Mouse (Mus musculus) neural tube, embryonic 14.5 days (tissue): ENCODE data around the gene Dyx1c1. TPM values are rescaled to one million over a fixed set of nuclear protein-coding genes. Genes with fewer than 3 reads are reported as not detected.

Source experiments
- ATAC-seq: fragments of 200-750 bp; cut with Nextera tagmentation; 2 replicates; pipeline ENCODE4 v1.8.0; 2017; ENCODE audit warnings: low read depth, mild to moderate bottlenecking, moderate TSS enrichment, moderate library complexity
- H3K27ac ChIP-seq: fragments of 300-500 bp; sonication (generic); 2 replicates; pipeline ENCODE4 v1.5.1; 2014; ENCODE audit warnings: low read depth, mild to moderate bottlenecking, control low read depth, low read length, moderate library complexity, mixed read lengths
- H3K27me3 ChIP-seq: fragments of 300-500 bp; sonication (generic); 2 replicates; pipeline ENCODE4 v1.6.1; 2014; ENCODE audit warnings: low read length; ENCODE audit not compliant: control insufficient read depth, insufficient read depth
- H3K36me3 ChIP-seq: fragments of 300-500 bp; sonication (generic); 2 replicates; pipeline ENCODE4 v1.6.1; 2014; ENCODE audit warnings: low read length, mixed read lengths; ENCODE audit not compliant: control insufficient read depth, insufficient read depth
- H3K4me1 ChIP-seq: fragments of 300-500 bp; sonication (generic); 2 replicates; pipeline ENCODE4 v1.6.1; 2014; ENCODE audit warnings: low read length; ENCODE audit not compliant: control insufficient read depth, insufficient read depth
- H3K4me2 ChIP-seq: fragments of 300-500 bp; sonication (generic); 2 replicates; pipeline ENCODE4 v1.6.1; 2014; ENCODE audit warnings: mild to moderate bottlenecking, low read depth, low read length, control low read depth
- H3K4me3 ChIP-seq: fragments of 300-500 bp; sonication (generic); 2 replicates; pipeline ENCODE4 v1.5.1; 2014; ENCODE audit warnings: low read depth, low read length, control low read depth, mixed read lengths
- H3K9ac ChIP-seq: fragments of 300-500 bp; sonication (generic); replicated peaks from 2 replicates; pipeline ENCODE4 v1.6.1; 2014; ENCODE audit warnings: low read depth, mild to moderate bottlenecking, control low read depth, low read length, mixed read lengths
- H3K9me3 ChIP-seq: fragments of 300-500 bp; sonication (generic); 2 replicates; pipeline ENCODE4 v1.6.1; 2016; ENCODE audit warnings: low read length; ENCODE audit not compliant: control insufficient read depth
- WGBS: fragments of 180-500 bp; shearing (Covaris S2); extraction: QIAGEN DNeasy Blood & Tissue Kit; methylation state at CpG from one replicate; pipeline ENCODE4 v1.1.7; 2014; 5-methylcytosine and 5-hydroxymethylcytosine counted together
- polyA plus RNA-seq: library from polyadenylated mRNA; unstranded; fragments of >200 nt; fragmentation: Nextera tagmentation; extraction: Ambion mirVana; gene quantifications from 2 replicates; pipeline ENCODE4 v1.2.1, GENCODE M21; 2014

Gene Dyx1c1
- polyA plus RNA-seq, 1 experiment from 2014 or later = 3.2 TPM

GRCm38 (mm10) chr9:72935309-72935708, 23.3 kb upstream of the Dyx1c1 start:
- H3K27me3 ChIP-seq = no peaks in the 10 kb centered on the region
- H3K4me2 ChIP-seq = no peak overlapping the region
- H3K36me3 ChIP-seq = no peaks in the 10 kb centered on the region
- WGBS = 91% methylated on average over 4 of the region's 4 CpGs
- no peak for ATAC-seq
- no peak overlapping the region for H3K9ac ChIP-seq
- no peaks in the 10 kb centered on the region; the same call in 1 of the 2 replicates for H3K9me3 ChIP-seq
- H3K4me3 ChIP-seq = no peak overlapping the region
- H3K27ac ChIP-seq = no peak overlapping the region
- no peaks in the 10 kb centered on the region for H3K4me1 ChIP-seq

- whole genome bisulfite sequencing = 73% methylated on average over 2 of the region's 2 CpGs
- no peak for ATAC-seq
- H3K36me3 ChIP-seq = no peaks in the 10 kb centered on the region
- H3K9me3 ChIP-seq = no peaks in the 10 kb centered on the region; the same call in 1 of the 2 replicates
- no peak overlapping the region for H3K4me2 ChIP-seq
- no peaks in the 10 kb centered on the region for H3K4me1 ChIP-seq
- H3K4me3 ChIP-seq = no peak overlapping the region
- no peaks in the 10 kb centered on the region for H3K27me3 ChIP-seq
- no peak overlapping the region for H3K27ac ChIP-seq
- H3K9ac ChIP-seq = no peak overlapping the region
Measured at GRCm38 (mm10) chr9:72936301-72936700, 22.3 kb upstream of the Dyx1c1 start.

- WGBS = 68% methylated on average over 3 of the region's 3 CpGs
- Histone ChIP-seq H3K4me2 (no peak overlapping the region), H3K4me1 (no peaks in the 10 kb centered on the region), H3K27me3 (no peaks in the 10 kb centered on the region), H3K27ac (no peak overlapping the region), H3K4me3 (no peak overlapping the region), H3K9ac (no peak overlapping the region), H3K36me3 (peaks cover 10% of the 10 kb centered on the region; the same call in 1 of the 2 replicates), H3K9me3 (no peaks in the 10 kb centered on the region)
- no peak for ATAC-seq
Measured at GRCm38 (mm10) chr9:72943424-72943823, 15.2 kb upstream of the Dyx1c1 start.

GRCm38 (mm10) chr9:72944286-72944685, 14.3 kb upstream of the Dyx1c1 start:
- H3K36me3 ChIP-seq = peaks cover 10% of the 10 kb centered on the region; the same call in 1 of the 2 replicates
- no peak overlapping the region for H3K27ac ChIP-seq
- no peak overlapping the region for H3K4me3 ChIP-seq
- no peak overlapping the region for H3K4me2 ChIP-seq
- H3K9me3 ChIP-seq = no peaks in the 10 kb centered on the region
- no peaks in the 10 kb centered on the region for H3K4me1 ChIP-seq
- H3K9ac ChIP-seq = no peak overlapping the region
- WGBS = 95% methylated on average over 13 of the region's 13 CpGs
- ATAC-seq = no peak
- H3K27me3 ChIP-seq = no peaks in the 10 kb centered on the region

GRCm38 (mm10) chr9:72947010-72947409, 11.6 kb upstream of the Dyx1c1 start:
- no peaks in the 10 kb centered on the region for H3K27me3 ChIP-seq
- ATAC-seq = no peak
- no peak overlapping the region for H3K27ac ChIP-seq
- H3K4me3 ChIP-seq = no peak overlapping the region
- H3K9me3 ChIP-seq = no peaks in the 10 kb centered on the region
- no peak overlapping the region for H3K9ac ChIP-seq
- WGBS = 100% methylated on average over 1 of the region's 1 CpGs
- peaks cover 10% of the 10 kb centered on the region; the same call in 1 of the 2 replicates for H3K36me3 ChIP-seq
- H3K4me2 ChIP-seq = no peak overlapping the region
- H3K4me1 ChIP-seq = no peaks in the 10 kb centered on the region

GRCm38 (mm10) chr9:72949572-72949971, 9.0 kb upstream of the Dyx1c1 start:
- H3K4me1 ChIP-seq = no peaks in the 10 kb centered on the region
- H3K4me2 ChIP-seq = no peak overlapping the region
- H3K9me3 ChIP-seq = no peaks in the 10 kb centered on the region
- no peak overlapping the region for H3K9ac ChIP-seq
- no peak overlapping the region for H3K4me3 ChIP-seq
- no peaks in the 10 kb centered on the region for H3K27me3 ChIP-seq
- no peak overlapping the region for H3K27ac ChIP-seq
- H3K36me3 ChIP-seq = peaks cover 10% of the 10 kb centered on the region; the same call in 1 of the 2 replicates
- 75% methylated on average over 7 of the region's 7 CpGs for WGBS
- ATAC-seq = no peak

GRCm38 (mm10) chr9:72954746-72955145, 3.8 kb upstream of the Dyx1c1 start:
- no peak overlapping the region for H3K4me3 ChIP-seq
- no peak overlapping the region for H3K4me2 ChIP-seq
- 50% methylated on average over 2 of the region's 2 CpGs for WGBS
- H3K27me3 ChIP-seq = no peaks in the 10 kb centered on the region
- H3K36me3 ChIP-seq = no peaks in the 10 kb centered on the region
- no peaks in the 10 kb centered on the region for H3K9me3 ChIP-seq
- ATAC-seq = no peak
- peaks cover 6% of the 10 kb centered on the region; the same call in 1 of the 2 replicates for H3K4me1 ChIP-seq
- no peak overlapping the region for H3K9ac ChIP-seq
- H3K27ac ChIP-seq = no peak overlapping the region

GRCm38 (mm10) chr9:72955546-72955945, 3.0 kb upstream of the Dyx1c1 start:
- ATAC-seq = no peak
- no peak overlapping the region for H3K27ac ChIP-seq
- no peaks in the 10 kb centered on the region for H3K36me3 ChIP-seq
- 10% methylated on average over 1 of the region's 1 CpGs for WGBS
- no peak overlapping the region for H3K4me2 ChIP-seq
- no peaks in the 10 kb centered on the region for H3K27me3 ChIP-seq
- H3K9me3 ChIP-seq = no peaks in the 10 kb centered on the region
- H3K9ac ChIP-seq = no peak overlapping the region
- peaks cover 6% of the 10 kb centered on the region; the same call in 1 of the 2 replicates for H3K4me1 ChIP-seq
- H3K4me3 ChIP-seq = no peak overlapping the region

GRCm38 (mm10) chr9:72961346-72961745, 2.8 kb downstream of the Dyx1c1 start:
- Histone ChIP-seq H3K9ac (no peak overlapping the region), H3K27ac (no peak overlapping the region), H3K9me3 (no peaks in the 10 kb centered on the region), H3K36me3 (no peaks in the 10 kb centered on the region), H3K27me3 (no peaks in the 10 kb centered on the region), H3K4me1 (peaks cover 6% of the 10 kb centered on the region; the same call in 1 of the 2 replicates), H3K4me2 (no peak overlapping the region), H3K4me3 (no peak overlapping the region)
- ATAC-seq = no peak
- WGBS = 77% methylated on average over 8 of the region's 8 CpGs
